Mouse (Mus musculus) C2C12 (cell line): ENCODE measurements at regions not wholly inside any gene's neighbourhood (a gene's known extent, or its start where the extent isn't known, plus 50 kb on each side); places are given as distances from the start of the nearest gene placed in this dataset.

Experiments
- CEBPB ChIP-seq: IDR thresholded peaks from one replicate; pipeline ENCODE4 v1.6.1; 2011; ENCODE audit warnings: low read depth, mild to moderate bottlenecking, control low read depth, moderate library complexity
- CTCF ChIP-seq: IDR thresholded peaks from one replicate; pipeline ENCODE4 v1.5.1; 2011; ENCODE audit not compliant: control insufficient read depth, insufficient read depth, insufficient read length
- MYOG ChIP-seq: IDR thresholded peaks from one replicate; pipeline ENCODE4 v1.6.1; 2011; ENCODE audit not compliant: control insufficient read depth, insufficient read length; ENCODE audit errors: extremely low read depth
- USF1 ChIP-seq: IDR thresholded peaks from one replicate; pipeline ENCODE4 v1.6.1; 2011; ENCODE audit warnings: low read depth, mild to moderate bottlenecking, control low read depth, moderate library complexity

DNA sequence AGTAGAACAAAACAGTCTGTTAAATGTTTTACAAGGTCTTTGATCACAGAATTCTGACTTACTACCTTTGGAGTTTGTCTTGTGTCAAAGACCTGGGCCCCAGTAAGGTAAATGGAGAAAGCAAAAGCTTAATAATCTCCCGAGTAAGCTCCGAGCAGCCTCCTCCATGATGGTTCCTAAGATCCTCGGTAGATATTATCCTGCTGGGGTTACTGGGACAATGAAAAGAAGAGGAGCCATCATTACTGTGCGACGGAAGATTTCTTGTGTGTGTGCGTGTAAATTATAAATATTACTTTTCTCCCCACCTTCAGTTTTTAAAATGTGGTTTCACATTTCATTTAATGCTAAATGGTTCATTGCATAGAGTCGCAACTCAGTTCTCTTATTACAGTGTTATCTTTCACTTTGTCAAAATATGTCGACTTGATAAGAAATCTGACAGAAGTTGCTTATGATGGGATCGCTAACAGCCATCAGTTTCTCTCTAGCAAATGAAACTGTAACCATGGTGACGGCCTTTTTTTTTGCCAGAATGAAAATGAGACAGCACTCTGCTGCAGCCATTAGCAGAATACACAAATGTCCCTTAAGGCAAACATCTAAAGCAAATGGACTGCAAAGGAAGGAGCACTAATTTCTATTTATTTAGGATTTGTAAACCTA lies 658.2 kb downstream of the Car8 start:
- TF ChIP-seq CTCF (no peak), CEBPB (no peak), MYOG (no peak), USF1 (no peak)
